Mouse (Mus musculus) lung, embryonic 16.5 days (tissue): ENCODE data around the gene Unc80. TPM values are rescaled to one million over a fixed set of nuclear protein-coding genes. Genes with fewer than 3 reads are reported as not detected.

Source experiments
- ATAC-seq: fragments of 200-750 bp; cut with Nextera tagmentation; 2 replicates; pipeline ENCODE4 v1.8.0; 2017; ENCODE audit warnings: low read depth, mild to moderate bottlenecking, moderate library complexity
- H3K27ac ChIP-seq: fragments of 300-500 bp; sonication (generic); 2 replicates; pipeline ENCODE4 v1.5.1; 2014; ENCODE audit warnings: mild to moderate bottlenecking, control low read depth, low read length
- H3K27me3 ChIP-seq: fragments of 300-500 bp; sonication (generic); 2 replicates; pipeline ENCODE4 v1.6.1; 2014; ENCODE audit warnings: low read depth, low read length, mixed read lengths; ENCODE audit not compliant: control insufficient read depth, insufficient read depth
- H3K36me3 ChIP-seq: fragments of 300-500 bp; sonication (generic); 2 replicates; pipeline ENCODE4 v1.6.1; 2014; ENCODE audit warnings: low read length; ENCODE audit not compliant: control insufficient read depth, insufficient read depth
- H3K4me1 ChIP-seq: fragments of 300-500 bp; sonication (generic); replicated peaks from 2 replicates; pipeline ENCODE4 v1.6.1; 2014; ENCODE audit warnings: low read length, mixed read lengths; ENCODE audit not compliant: control insufficient read depth, insufficient read depth
- H3K4me2 ChIP-seq: fragments of 300-500 bp; sonication (generic); 2 replicates; pipeline ENCODE4 v1.6.1; 2014; ENCODE audit warnings: low read depth, low read length, control low read depth
- H3K4me3 ChIP-seq: fragments of 300-500 bp; sonication (generic); 2 replicates; pipeline ENCODE4 v1.5.1; 2014; ENCODE audit warnings: mild to moderate bottlenecking, low read length, control low read depth
- H3K9ac ChIP-seq: fragments of 300-500 bp; sonication (generic); 2 replicates; pipeline ENCODE4 v1.6.1; 2014; ENCODE audit warnings: low read length, control low read depth
- H3K9me3 ChIP-seq: fragments of 300-500 bp; sonication (generic); 2 replicates; pipeline ENCODE4 v1.6.1; 2016; ENCODE audit warnings: low read length; ENCODE audit not compliant: control insufficient read depth
- WGBS: fragments of 180-500 bp; shearing (Covaris S2); extraction: QIAGEN DNeasy Blood & Tissue Kit; methylation state at CpG from one replicate; pipeline ENCODE4 v1.1.7; 2014; 5-methylcytosine and 5-hydroxymethylcytosine counted together
- polyA plus RNA-seq: library from polyadenylated mRNA; unstranded; fragments of >200 nt; fragmentation: Nextera tagmentation; extraction: Ambion mirVana; gene quantifications from 2 replicates; pipeline ENCODE4 v1.2.1, GENCODE M21; 2015

The Unc80 gene
- polyA plus RNA-seq: 0.51 and 0.77 TPM in 2 replicates

- H3K4me2 ChIP-seq: peak within 1 kb of the TSS; percentile 83
- peak within 1 kb of the TSS; percentile 55 for H3K4me3 ChIP-seq
- H3K4me1 ChIP-seq: peaks cover 4% of the 10 kb centered on the region; the same call in 1 of the 2 replicates
- no peak within 1 kb of the TSS for H3K27ac ChIP-seq
- no peaks in the 10 kb centered on the region for H3K36me3 ChIP-seq
- H3K9me3 ChIP-seq: no peaks in the 10 kb centered on the region
- no peak within 1 kb of the TSS; the same call in 1 of the 2 replicates for H3K9ac ChIP-seq
- peaks cover 14% of the 10 kb centered on the region for H3K27me3 ChIP-seq
- WGBS: 1% methylated on average over 69 of the region's 83 CpGs
- ATAC-seq: peak; percentile 97
Measured at GRCm38 (mm10) chr1:66467821-66468703, at the start of gene Unc80. Gene Unc80 (plus strand): TSS chr1:66468367.

GRCm38 (mm10) chr1:66426073-66426472 lies 42.1 kb upstream of the Unc80 start:
- no peak overlapping the region for H3K4me2 ChIP-seq
- no peak overlapping the region for H3K27ac ChIP-seq
- H3K4me3 ChIP-seq: no peak overlapping the region
- no peak for ATAC-seq
- no peaks in the 10 kb centered on the region for H3K27me3 ChIP-seq
- no peaks in the 10 kb centered on the region for H3K36me3 ChIP-seq
- no peaks in the 10 kb centered on the region for H3K9me3 ChIP-seq
- H3K9ac ChIP-seq: no peak overlapping the region
- 78% methylated on average over 5 of the region's 5 CpGs for WGBS
- no peaks in the 10 kb centered on the region for H3K4me1 ChIP-seq

- H3K27me3 ChIP-seq: no peaks in the 10 kb centered on the region
- H3K27ac ChIP-seq: no peak overlapping the region
- no peak for ATAC-seq
- no peak overlapping the region for H3K9ac ChIP-seq
- no peaks in the 10 kb centered on the region for H3K4me1 ChIP-seq
- no peaks in the 10 kb centered on the region for H3K9me3 ChIP-seq
- H3K4me2 ChIP-seq: no peak overlapping the region
- H3K4me3 ChIP-seq: no peak overlapping the region
- H3K36me3 ChIP-seq: no peaks in the 10 kb centered on the region
Measured at GRCm38 (mm10) chr1:66430962-66431361, 37.2 kb upstream of the Unc80 start.

GRCm38 (mm10) chr1:66431472-66431871 lies 36.7 kb upstream of the Unc80 start:
- Histone ChIP-seq H3K27ac (no peak overlapping the region), H3K4me3 (no peak overlapping the region), H3K4me2 (no peak overlapping the region), H3K27me3 (no peaks in the 10 kb centered on the region), H3K36me3 (no peaks in the 10 kb centered on the region), H3K4me1 (no peaks in the 10 kb centered on the region), H3K9me3 (no peaks in the 10 kb centered on the region), H3K9ac (no peak overlapping the region)
- ATAC-seq: no peak
- WGBS: 80% methylated on average over 6 of the region's 6 CpGs

GRCm38 (mm10) chr1:66438069-66438468 lies 30.1 kb upstream of the Unc80 start:
- H3K9me3 ChIP-seq: no peaks in the 10 kb centered on the region
- H3K4me2 ChIP-seq: no peak overlapping the region
- WGBS: 84% methylated on average over 2 of the region's 2 CpGs
- no peak overlapping the region for H3K4me3 ChIP-seq
- H3K4me1 ChIP-seq: no peaks in the 10 kb centered on the region
- no peaks in the 10 kb centered on the region for H3K27me3 ChIP-seq
- no peak overlapping the region for H3K9ac ChIP-seq
- no peak overlapping the region for H3K27ac ChIP-seq
- no peak for ATAC-seq
- H3K36me3 ChIP-seq: no peaks in the 10 kb centered on the region; the same call in 1 of the 2 replicates

- H3K4me2 ChIP-seq: no peak overlapping the region
- ATAC-seq: no peak
- 87% methylated on average over 2 of the region's 2 CpGs for WGBS
Measured at GRCm38 (mm10) chr1:66442922-66443321, 25.2 kb upstream of the Unc80 start.

GRCm38 (mm10) chr1:66449471-66449870 lies 18.7 kb upstream of the Unc80 start:
- ATAC-seq: no peak
- no peak overlapping the region for H3K27ac ChIP-seq
- H3K4me3 ChIP-seq: no peak overlapping the region
- no peaks in the 10 kb centered on the region for H3K9me3 ChIP-seq
- no peak overlapping the region for H3K4me2 ChIP-seq
- H3K27me3 ChIP-seq: no peaks in the 10 kb centered on the region
- H3K9ac ChIP-seq: no peak overlapping the region
- no peaks in the 10 kb centered on the region for H3K4me1 ChIP-seq
- no peaks in the 10 kb centered on the region for H3K36me3 ChIP-seq
- WGBS: 79% methylated on average over 2 of the region's 2 CpGs

More at GRCm38 (mm10) chr1:66442922-66443321, 25.2 kb upstream of the Unc80 start:
- Histone ChIP-seq H3K36me3 (no peaks in the 10 kb centered on the region; the same call in 1 of the 2 replicates), H3K4me3 (no peak overlapping the region), H3K9me3 (no peaks in the 10 kb centered on the region), H3K4me1 (no peaks in the 10 kb centered on the region), H3K27me3 (no peaks in the 10 kb centered on the region), H3K27ac (no peak overlapping the region), H3K9ac (no peak overlapping the region)

- Histone ChIP-seq H3K9me3 (no peaks in the 10 kb centered on the region), H3K4me3 (no peak overlapping the region), H3K27ac (no peak overlapping the region), H3K9ac (no peak overlapping the region), H3K27me3 (no peaks in the 10 kb centered on the region), H3K4me1 (0 out of 2 replicates have a peak, but pooled peaks cover 3% of the 10 kb centered on the region), H3K4me2 (no peak overlapping the region), H3K36me3 (no peaks in the 10 kb centered on the region)
- 13% methylated on average over 2 of the region's 2 CpGs for WGBS
- ATAC-seq: no peak
Measured at GRCm38 (mm10) chr1:66456580-66456979, 11.6 kb upstream of the Unc80 start.

- WGBS: 49% methylated on average over 3 of the region's 3 CpGs
Measured at GRCm38 (mm10) chr1:66457747-66458146, 10.4 kb upstream of the Unc80 start.

More at GRCm38 (mm10) chr1:66457747-66458146, 10.4 kb upstream of the Unc80 start:
- ATAC-seq: no peak
- H3K4me2 ChIP-seq: no peak overlapping the region
- no peaks in the 10 kb centered on the region for H3K27me3 ChIP-seq
- no peak overlapping the region for H3K4me3 ChIP-seq
- no peaks in the 10 kb centered on the region for H3K9me3 ChIP-seq
- H3K9ac ChIP-seq: no peak overlapping the region
- H3K27ac ChIP-seq: no peak overlapping the region
- no peaks in the 10 kb centered on the region for H3K36me3 ChIP-seq
- H3K4me1 ChIP-seq: 0 out of 2 replicates have a peak, but pooled peaks cover 3% of the 10 kb centered on the region
